Mouse (Mus musculus) hindbrain, embryonic 13.5 days (tissue): ENCODE measurements around the gene Nr1d1. TPM values are rescaled to one million over a fixed set of nuclear protein-coding genes. Genes with fewer than 3 reads are reported as not detected.

Experiments
- ATAC-seq: fragments of 200-750 bp; cut with Nextera tagmentation; 2 replicates; pipeline ENCODE4 v1.8.0; 2017; ENCODE audit warnings: moderate TSS enrichment; ENCODE audit not compliant: low FRiP score
- H3K27ac ChIP-seq: fragments of 300-500 bp; sonication (generic); 2 replicates; pipeline ENCODE4 v1.5.1; 2015; ENCODE audit warnings: inconsistent platforms, mild to moderate bottlenecking, moderate library complexity
- H3K27me3 ChIP-seq: fragments of 300-500 bp; sonication (generic); 2 replicates; pipeline ENCODE4 v1.6.1; 2015; ENCODE audit warnings: mild to moderate bottlenecking, inconsistent platforms
- H3K36me3 ChIP-seq: fragments of 300-500 bp; sonication (generic); 2 replicates; pipeline ENCODE4 v1.6.1; 2015; ENCODE audit warnings: mild to moderate bottlenecking, inconsistent platforms
- H3K4me1 ChIP-seq: fragments of 300-500 bp; sonication (generic); replicated peaks from 2 replicates; pipeline ENCODE4 v1.6.1; 2015; ENCODE audit warnings: inconsistent platforms
- H3K4me2 ChIP-seq: fragments of 300-500 bp; sonication (generic); 2 replicates; pipeline ENCODE4 v1.6.1; 2015; ENCODE audit warnings: inconsistent platforms, mild to moderate bottlenecking, moderate library complexity
- H3K4me3 ChIP-seq: fragments of 300-500 bp; sonication (generic); 2 replicates; pipeline ENCODE4 v1.5.1; 2015; ENCODE audit warnings: mild to moderate bottlenecking, inconsistent platforms
- H3K9ac ChIP-seq: fragments of 300-500 bp; sonication (generic); 2 replicates; pipeline ENCODE4 v1.6.1; 2015; ENCODE audit warnings: mild to moderate bottlenecking, inconsistent platforms
- H3K9me3 ChIP-seq: fragments of 300-500 bp; sonication (generic); 2 replicates; pipeline ENCODE4 v1.6.1; 2016; ENCODE audit warnings: inconsistent platforms
- WGBS: fragments of 180-500 bp; shearing (Covaris S2); methylation state at CpG from one replicate; pipeline ENCODE4 v1.1.7; 2015; 5-methylcytosine and 5-hydroxymethylcytosine counted together
- polyA plus RNA-seq: library from polyadenylated mRNA; unstranded; fragments of >200 nt; fragmentation: Nextera tagmentation; extraction: Ambion mirVana; gene quantifications from 2 replicates; pipeline ENCODE4 v1.2.1, GENCODE M21; 2015

The Nr1d1 gene
- polyA plus RNA-seq, 1 experiment from 2014 or later: 1.9 TPM

DNA sequence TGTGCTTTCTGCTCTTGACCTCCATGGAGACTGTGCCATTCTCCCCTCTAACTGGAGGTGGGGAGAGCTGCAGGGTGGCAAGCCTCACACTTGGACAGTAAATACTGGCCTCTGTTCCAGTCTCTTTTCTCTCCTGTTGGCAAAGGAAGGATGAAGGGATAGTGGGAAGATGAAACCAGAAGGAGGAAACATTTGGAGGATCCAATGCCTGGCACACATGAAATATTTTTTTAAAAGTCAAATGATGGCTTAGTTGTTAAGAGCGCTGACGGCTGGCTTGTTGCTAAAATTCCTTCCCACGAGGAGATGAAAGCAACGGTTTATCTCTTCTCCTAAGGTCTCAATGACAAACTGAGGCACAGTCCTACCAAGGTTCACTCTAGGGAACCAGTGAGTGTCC lies 40.0 kb downstream of the Nr1d1 start:
- 89% methylated on average over 4 of the region's 4 CpGs for WGBS

DNA sequence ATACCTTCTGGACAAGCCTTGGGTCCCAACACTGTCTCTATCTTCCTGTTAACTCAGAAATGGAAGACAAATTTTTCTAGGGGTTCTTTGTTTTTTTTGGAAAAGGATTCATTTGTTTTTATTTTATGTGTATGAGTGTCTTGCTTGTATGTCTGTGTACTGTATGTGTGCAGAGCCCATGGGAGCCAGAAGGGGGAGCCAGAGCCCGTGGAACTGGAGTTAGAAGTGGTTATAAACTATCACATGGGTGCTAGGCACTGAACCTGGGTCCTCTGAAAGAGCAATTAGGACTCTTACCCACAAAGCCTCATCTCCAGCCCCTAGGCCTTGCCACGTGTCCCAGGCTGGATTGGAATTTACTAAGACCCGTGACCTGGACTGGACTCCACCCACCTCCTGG lies 41.1 kb downstream of the Nr1d1 start:
- ATAC-seq: no peak
- 78% methylated on average over 3 of the region's 3 CpGs for WGBS
- no peaks in the 10 kb centered on the region for H3K27me3 ChIP-seq

More for the DNA sequence above, 40.0 kb downstream of the Nr1d1 start:
- ATAC-seq: no peak
- Histone ChIP-seq H3K4me3 (no peak overlapping the region), H3K27me3 (no peaks in the 10 kb centered on the region), H3K36me3 (no peaks in the 10 kb centered on the region), H3K27ac (no peak overlapping the region), H3K4me1 (peaks cover 22% of the 10 kb centered on the region), H3K9me3 (no peaks in the 10 kb centered on the region), H3K4me2 (no peak overlapping the region), H3K9ac (no peak overlapping the region)

DNA sequence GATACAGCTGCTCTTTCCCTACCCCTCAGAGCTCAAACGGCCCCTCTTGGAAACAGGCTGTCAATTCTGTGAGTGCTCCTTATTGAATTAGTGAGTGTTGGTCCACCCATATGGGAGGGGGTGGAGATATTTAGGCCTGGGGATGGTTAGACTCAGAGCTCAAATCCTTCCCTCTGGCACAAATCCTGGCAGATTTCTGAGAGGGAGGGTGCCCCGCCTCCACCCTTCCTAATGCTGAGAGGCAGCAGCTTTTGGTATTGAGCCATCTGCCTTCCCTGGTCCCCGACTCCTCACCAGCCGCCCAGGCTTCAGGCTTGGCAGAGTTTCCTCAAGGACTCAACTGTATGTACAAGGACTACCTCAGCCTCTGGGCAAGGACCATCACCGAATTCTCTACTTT lies 44.0 kb downstream of the Nr1d1 start:
- no peak overlapping the region for H3K27ac ChIP-seq
- ATAC-seq: no peak

More for the DNA sequence above, 41.1 kb downstream of the Nr1d1 start:
- Histone ChIP-seq H3K9ac (no peak overlapping the region), H3K9me3 (no peaks in the 10 kb centered on the region), H3K4me2 (no peak overlapping the region), H3K4me1 (peaks cover 16% of the 10 kb centered on the region), H3K36me3 (no peaks in the 10 kb centered on the region), H3K4me3 (no peak overlapping the region), H3K27ac (no peak overlapping the region)

DNA sequence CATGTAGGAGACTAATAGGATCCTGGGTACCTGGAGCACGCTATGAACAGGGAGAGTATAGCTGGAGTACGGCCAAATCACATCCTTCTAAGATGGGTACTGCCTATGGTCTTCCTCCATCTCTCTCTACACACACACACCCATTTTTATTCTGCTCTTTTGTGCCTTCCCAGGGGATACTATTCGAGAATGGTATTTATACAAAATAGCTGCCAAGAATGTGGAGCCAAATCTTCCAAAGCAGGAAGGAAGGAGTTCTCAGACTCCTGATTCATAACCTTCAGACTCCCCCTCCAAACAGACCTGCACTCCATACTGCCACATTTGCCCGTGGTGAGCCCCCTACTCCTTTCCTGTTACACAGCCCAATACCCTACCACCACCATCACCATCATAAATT lies 44.4 kb downstream of the Nr1d1 start:
- no peak overlapping the region for H3K4me2 ChIP-seq
- no peak for ATAC-seq
- 70% methylated on average over 4 of the region's 4 CpGs for WGBS
- no peak overlapping the region for H3K27ac ChIP-seq
- peaks cover 21% of the 10 kb centered on the region for H3K36me3 ChIP-seq
- no peak overlapping the region for H3K4me3 ChIP-seq
- no peaks in the 10 kb centered on the region for H3K9me3 ChIP-seq
- H3K27me3 ChIP-seq: no peaks in the 10 kb centered on the region
- H3K4me1 ChIP-seq: peaks cover 16% of the 10 kb centered on the region
- no peak overlapping the region for H3K9ac ChIP-seq

More for the DNA sequence above, 44.0 kb downstream of the Nr1d1 start:
- Histone ChIP-seq H3K36me3 (peaks cover 17% of the 10 kb centered on the region), H3K4me3 (no peak overlapping the region), H3K4me2 (no peak overlapping the region), H3K4me1 (peaks cover 16% of the 10 kb centered on the region), H3K9ac (no peak overlapping the region), H3K9me3 (no peaks in the 10 kb centered on the region), H3K27me3 (no peaks in the 10 kb centered on the region)
- 66% methylated on average over 5 of the region's 5 CpGs for WGBS

DNA sequence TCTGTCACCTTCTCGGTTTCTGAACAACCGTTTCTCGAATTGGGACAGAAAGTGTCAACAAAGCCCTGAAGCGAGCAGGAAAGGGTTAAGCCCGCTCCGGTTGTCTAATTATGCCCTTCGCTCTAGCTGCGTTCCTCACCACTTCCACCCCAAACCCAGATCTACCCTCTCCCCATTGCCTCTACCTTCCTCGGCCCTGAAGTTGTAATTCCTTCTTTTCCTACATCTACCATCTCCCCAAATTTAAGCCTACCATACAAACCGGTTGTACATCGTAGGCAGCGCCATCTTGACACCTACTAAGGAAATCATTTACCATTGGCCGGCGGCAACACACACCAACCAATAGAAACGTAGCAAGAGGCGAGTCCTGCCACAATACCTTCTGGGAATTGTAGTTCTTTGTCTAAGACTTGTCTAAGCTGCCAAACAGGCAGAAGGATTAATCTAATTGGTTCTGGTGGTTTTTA lies 46.0 kb downstream of the Nr1d1 start, which contains the start of gene Med24:
Gene Med24 (minus strand): TSS at position 317 of the 470 bp plus-strand sequence.
- peak; percentile 94 for ATAC-seq

DNA sequence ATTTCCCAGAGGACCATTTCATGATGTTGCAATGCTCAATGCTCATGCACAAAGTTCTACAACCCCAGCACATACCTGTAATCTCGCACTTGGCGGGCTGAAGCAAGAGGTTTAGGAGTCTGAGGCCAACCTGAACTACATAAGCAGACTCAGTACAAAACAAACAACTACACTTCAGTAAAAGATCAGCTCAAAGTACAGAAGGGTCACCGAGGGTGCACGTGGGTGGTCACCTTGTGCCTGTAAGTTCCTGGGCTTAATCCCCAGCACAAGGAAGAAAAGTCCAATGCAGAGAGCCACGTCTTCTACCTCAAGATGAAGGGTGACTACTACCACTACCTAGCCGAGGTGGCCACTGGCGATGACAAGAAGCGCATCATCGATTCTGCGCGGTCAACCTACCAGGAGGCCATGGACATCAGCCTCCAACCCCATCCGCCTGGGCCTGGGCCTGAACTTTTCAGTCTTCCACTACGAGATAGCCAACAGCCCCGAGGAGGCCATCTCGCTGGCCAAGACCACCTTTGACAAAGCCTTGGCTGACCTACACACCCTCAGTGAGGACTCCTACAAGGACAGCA lies 49.1 kb downstream of the Nr1d1 start:
- H3K36me3 ChIP-seq: peaks cover 48% of the 10 kb centered on the region
- ATAC-seq: no peak

More for the DNA sequence above, 46.0 kb downstream of the Nr1d1 start, which contains the start of gene Med24:
- H3K36me3 ChIP-seq: peaks cover 37% of the 10 kb centered on the region
- H3K4me1 ChIP-seq: peaks cover 16% of the 10 kb centered on the region
- peak within 1 kb of the TSS; percentile 66 for H3K4me3 ChIP-seq
- peak within 1 kb of the TSS; percentile 76 for H3K9ac ChIP-seq
- peak within 1 kb of the TSS; percentile 85 for H3K27ac ChIP-seq
- H3K27me3 ChIP-seq: no peaks in the 10 kb centered on the region
- 0% methylated on average over 16 of the region's 16 CpGs for WGBS
- peak within 1 kb of the TSS; percentile 75 for H3K4me2 ChIP-seq
- H3K9me3 ChIP-seq: no peaks in the 10 kb centered on the region

DNA sequence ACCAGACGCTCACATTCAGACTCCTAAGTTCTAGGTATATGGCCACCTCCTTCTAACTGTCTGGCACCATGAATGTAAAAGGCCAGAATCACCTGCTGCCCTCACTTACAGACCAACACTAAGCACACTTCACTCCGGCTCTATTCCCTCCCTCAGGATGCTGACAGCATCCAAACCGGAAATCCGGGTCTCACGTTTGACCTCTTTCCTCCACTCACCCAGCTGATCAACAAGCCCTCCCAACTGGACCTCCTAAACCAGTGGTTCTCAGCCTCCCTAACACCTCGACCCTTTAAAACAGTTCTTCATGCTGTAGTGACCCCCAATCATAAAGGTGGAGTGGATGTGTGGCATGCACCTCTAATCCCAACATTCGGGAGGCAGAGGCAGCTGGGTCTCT lies 52.0 kb downstream of the Nr1d1 start:
- H3K36me3 ChIP-seq: peaks cover 59% of the 10 kb centered on the region
- H3K9ac ChIP-seq: peak overlapping the region; percentile 29; the same call in 1 of the 2 replicates
- no peaks in the 10 kb centered on the region for H3K27me3 ChIP-seq
- WGBS: 83% methylated on average over 7 of the region's 7 CpGs
- peaks cover 10% of the 10 kb centered on the region for H3K4me1 ChIP-seq
- no peak overlapping the region for H3K4me3 ChIP-seq
- H3K9me3 ChIP-seq: no peaks in the 10 kb centered on the region
- ATAC-seq: no peak
- no peak overlapping the region for H3K4me2 ChIP-seq
- H3K27ac ChIP-seq: no peak overlapping the region

More for the DNA sequence above, 49.1 kb downstream of the Nr1d1 start:
- Histone ChIP-seq H3K9ac (no peak overlapping the region), H3K4me2 (no peak overlapping the region), H3K9me3 (no peaks in the 10 kb centered on the region), H3K27ac (no peak overlapping the region), H3K4me3 (no peak overlapping the region), H3K4me1 (peaks cover 16% of the 10 kb centered on the region), H3K27me3 (no peaks in the 10 kb centered on the region)
- 95% methylated on average over 15 of the region's 15 CpGs for WGBS

DNA sequence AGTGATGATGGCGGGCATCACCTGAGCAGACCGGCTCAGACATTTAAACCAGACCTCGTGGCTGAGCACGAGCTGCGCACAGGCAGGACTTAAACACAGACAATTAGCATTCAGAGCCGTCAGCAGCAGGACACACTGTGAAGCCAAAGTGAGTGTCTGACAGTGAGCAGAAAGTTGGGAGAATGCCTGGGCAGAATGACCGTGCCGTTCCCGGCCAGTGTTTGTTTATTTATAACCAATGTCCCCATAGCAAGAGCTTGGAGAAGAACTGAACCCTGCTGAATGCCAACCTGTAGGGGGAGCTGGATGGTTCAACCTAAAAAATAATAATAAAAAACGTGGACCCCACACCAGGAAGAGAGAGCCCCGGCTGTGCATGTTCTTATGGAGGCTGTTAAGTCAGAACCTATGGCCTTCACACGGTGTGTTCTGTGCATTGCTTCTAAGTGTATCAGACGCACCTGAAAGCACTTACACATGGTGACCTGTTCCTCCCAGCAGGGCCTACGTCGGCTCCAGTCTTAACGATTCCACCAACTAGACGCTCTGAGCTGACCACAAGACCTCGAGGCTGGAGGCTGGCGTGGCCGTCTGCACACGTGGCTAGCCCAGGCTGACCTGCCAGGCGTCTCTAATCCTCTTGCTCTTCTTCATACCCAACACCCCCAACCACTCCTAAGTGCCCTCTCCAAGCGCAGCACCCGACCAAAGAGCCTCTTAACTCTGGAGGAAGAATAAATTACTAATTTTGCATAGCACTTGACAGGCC lies 53.5 kb downstream of the Nr1d1 start:
- no peak for ATAC-seq
- H3K36me3 ChIP-seq: peaks cover 60% of the 10 kb centered on the region

DNA sequence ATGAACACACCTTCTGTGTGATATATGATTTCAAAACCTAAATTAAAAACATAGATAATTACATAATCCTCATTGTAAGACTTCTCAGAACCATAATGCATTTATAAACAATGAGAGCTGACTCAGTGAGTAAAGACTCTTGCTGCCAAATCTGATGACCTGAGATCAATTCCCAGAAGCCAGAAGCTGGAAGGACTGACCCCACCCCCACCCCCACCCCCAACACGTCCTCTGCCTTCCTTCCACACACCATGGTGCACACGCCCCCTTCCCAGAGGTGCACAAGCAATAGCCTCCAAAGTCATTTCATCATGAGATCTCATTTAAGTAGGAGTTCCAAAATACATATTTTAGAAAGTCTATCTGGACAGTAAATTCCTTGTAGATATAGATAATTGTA lies 54.4 kb downstream of the Nr1d1 start:
- Histone ChIP-seq H3K4me1 (peaks cover 13% of the 10 kb centered on the region), H3K36me3 (peaks cover 60% of the 10 kb centered on the region), H3K9ac (no peak overlapping the region), H3K27ac (no peak overlapping the region), H3K4me2 (no peak overlapping the region), H3K4me3 (no peak overlapping the region), H3K9me3 (no peaks in the 10 kb centered on the region), H3K27me3 (no peaks in the 10 kb centered on the region)
- 81% methylated on average over 2 of the region's 2 CpGs for WGBS
- ATAC-seq: no peak

More for the DNA sequence above, 53.5 kb downstream of the Nr1d1 start:
- no peaks in the 10 kb centered on the region for H3K9me3 ChIP-seq
- 73% methylated on average over 24 of the region's 24 CpGs for WGBS
- no peak overlapping the region for H3K4me2 ChIP-seq
- H3K9ac ChIP-seq: no peak overlapping the region; the same call in 1 of the 2 replicates
- H3K27ac ChIP-seq: peak overlapping the region; percentile 12; the same call in 1 of the 2 replicates
- peaks cover 13% of the 10 kb centered on the region for H3K4me1 ChIP-seq
- no peaks in the 10 kb centered on the region for H3K27me3 ChIP-seq
- H3K4me3 ChIP-seq: no peak overlapping the region

Other genes with a start within 250 kb of the Nr1d1 start
- gene Ikzf3, start 229.3 kb downstream of the Nr1d1 start, polyA plus RNA-seq: 0.21 and 0.35 TPM in 2 replicates
- 0.14 TPM in 1 of 2 replicates, not detected in the other for gene Zpbp2, start 224.2 kb downstream of the Nr1d1 start, polyA plus RNA-seq
- 91.1 and 91.8 TPM in 2 replicates for gene Ormdl3, start 188.0 kb downstream of the Nr1d1 start, polyA plus RNA-seq
- gene Lrrc3c, start 177.0 kb downstream of the Nr1d1 start, polyA plus RNA-seq: not detected in 2 replicates
- 0.82 and 1.2 TPM in 2 replicates for gene Gm12355, start 149.7 kb downstream of the Nr1d1 start, polyA plus RNA-seq
- gene Gsdma3, start 149.0 kb downstream of the Nr1d1 start, polyA plus RNA-seq: not detected in 2 replicates
- gene Gsdma2, start 128.6 kb downstream of the Nr1d1 start, polyA plus RNA-seq: 0.17 TPM in 1 of 2 replicates, not detected in the other
- gene Gsdma, start 111.0 kb downstream of the Nr1d1 start, polyA plus RNA-seq: 0.05 TPM in 1 of 2 replicates, not detected in the other
- gene Psmd3, start 92.8 kb downstream of the Nr1d1 start, polyA plus RNA-seq: 176 and 182 TPM in 2 replicates
- gene Csf3, start 74.1 kb downstream of the Nr1d1 start, polyA plus RNA-seq: not detected in 2 replicates
- gene Med24, start 45.9 kb downstream of the Nr1d1 start, polyA plus RNA-seq: 72.4 and 75.2 TPM in 2 replicates
- 117 and 122 TPM in 2 replicates for gene Thra, start 34.7 kb downstream of the Nr1d1 start, polyA plus RNA-seq
- 31.5 and 33.0 TPM in 2 replicates for gene Msl1, start 20.2 kb upstream of the Nr1d1 start, polyA plus RNA-seq
- 48.7 and 50.2 TPM in 2 replicates for gene Casc3, start 29.6 kb upstream of the Nr1d1 start, polyA plus RNA-seq
- 6.2 and 7.0 TPM in 2 replicates for gene Rapgefl1, start 61.5 kb upstream of the Nr1d1 start, polyA plus RNA-seq
- gene Wipf2, start 88.3 kb upstream of the Nr1d1 start, polyA plus RNA-seq: 5.0 TPM in 2 replicates
- 5.9 and 6.0 TPM in 2 replicates for gene Cdc6, start 132.5 kb upstream of the Nr1d1 start, polyA plus RNA-seq
- 17.1 and 20.3 TPM in 2 replicates for gene Rara, start 152.5 kb upstream of the Nr1d1 start, polyA plus RNA-seq
- gene Gjd3, start 207.7 kb upstream of the Nr1d1 start, polyA plus RNA-seq: 1.5 and 1.6 TPM in 2 replicates
- gene Top2a, start 248.9 kb upstream of the Nr1d1 start, polyA plus RNA-seq: 55.7 and 62.2 TPM in 2 replicates